Mouse (Mus musculus): ENCODE results near the gene Lrp10. TPM values are rescaled to one million over a fixed set of nuclear protein-coding genes. Genes with fewer than 3 reads are reported as not detected.

Gene Lrp10
- total and polyA plus RNA-seq, 2 experiments from 2014 or later: 36.0 to 57.7 TPM

GRCm38 (mm10) chr14:54499330-54499729, 35.4 kb downstream of the Lrp10 start:
- H3K9ac ChIP-seq (replicated peaks; ENCODE audit: low read length): no peak overlapping the region
- no peaks in the 10 kb centered on the region for H3K36me3 ChIP-seq (ENCODE audit: insufficient read depth, low read length)
- 67% methylated on average over 2 of the region's 2 CpGs for WGBS
- H3K4me1 ChIP-seq (ENCODE audit: insufficient read depth, low read length): no peaks in the 10 kb centered on the region
- no peaks in the 10 kb centered on the region; the same call in 1 of the 2 replicates for H3K9me3 ChIP-seq (ENCODE audit: low read length)
- no peaks in the 10 kb centered on the region for H3K27me3 ChIP-seq (ENCODE audit: insufficient read depth, low read length)
- H3K4me3 ChIP-seq (ENCODE audit: low read length): no peak overlapping the region
- ATAC-seq (no peak), DNase-seq (ENCODE audit: low spot score) (no peak)
- TF ChIP-seq CTCF (IDR thresholded peaks at IDR 0.05; ENCODE audit: low read depth): no peak
- no peak overlapping the region for H3K27ac ChIP-seq
- no peak overlapping the region for H3K4me2 ChIP-seq (ENCODE audit: low read depth, low read length)

- WGBS: 78% methylated on average over 2 of the region's 2 CpGs
- Histone ChIP-seq H3K9ac (replicated peaks; ENCODE audit: low read length) (no peak overlapping the region), H3K4me1 (ENCODE audit: insufficient read depth, low read length) (no peaks in the 10 kb centered on the region), H3K27me3 (ENCODE audit: insufficient read depth, low read length) (no peaks in the 10 kb centered on the region), H3K4me3 (ENCODE audit: low read length) (no peak overlapping the region), H3K9me3 (ENCODE audit: low read length) (no peaks in the 10 kb centered on the region; the same call in 1 of the 2 replicates), H3K27ac (no peak overlapping the region), H3K4me2 (ENCODE audit: low read depth, low read length) (no peak overlapping the region), H3K36me3 (ENCODE audit: insufficient read depth, low read length) (no peaks in the 10 kb centered on the region)
- ATAC-seq (no peak), DNase-seq (ENCODE audit: low spot score) (no peak)
- TF ChIP-seq CTCF (IDR thresholded peaks at IDR 0.05; ENCODE audit: low read depth): no peak
These were observed 37.4 kb downstream of the Lrp10 start for GRCm38 (mm10) chr14:54501365-54501764.

GRCm38 (mm10) chr14:54503092-54503491, 39.2 kb downstream of the Lrp10 start:
- H3K4me1 ChIP-seq (ENCODE audit: insufficient read depth, low read length): no peaks in the 10 kb centered on the region
- no peak overlapping the region for H3K4me2 ChIP-seq (ENCODE audit: low read depth, low read length)
- no peaks in the 10 kb centered on the region for H3K27me3 ChIP-seq (ENCODE audit: insufficient read depth, low read length)
- no peak for DNase-seq (ENCODE audit: low spot score)
- H3K27ac ChIP-seq: no peak overlapping the region
- TF ChIP-seq CTCF (IDR thresholded peaks at IDR 0.05; ENCODE audit: low read depth): no peak
- no peak overlapping the region for H3K4me3 ChIP-seq (ENCODE audit: low read length)
- no peak overlapping the region for H3K9ac ChIP-seq (replicated peaks; ENCODE audit: low read length)
- H3K9me3 ChIP-seq (ENCODE audit: low read length): no peaks in the 10 kb centered on the region; the same call in 1 of the 2 replicates
- WGBS: 76% methylated on average over 2 of the region's 2 CpGs
- peaks cover 15% of the 10 kb centered on the region; the same call in 1 of the 2 replicates for H3K36me3 ChIP-seq (ENCODE audit: insufficient read depth, low read length)
- ATAC-seq: no peak

- ATAC-seq: no peak
- H3K36me3 ChIP-seq (ENCODE audit: insufficient read depth, low read length): peaks cover 76% of the 10 kb centered on the region
- H3K27me3 ChIP-seq (ENCODE audit: insufficient read depth, low read length): no peaks in the 10 kb centered on the region
- no peak overlapping the region for H3K4me2 ChIP-seq (ENCODE audit: low read depth, low read length)
- DNase-seq (ENCODE audit: low spot score): no peak
- H3K27ac ChIP-seq: no peak overlapping the region
- WGBS: 89% methylated on average over 9 of the region's 9 CpGs
- H3K9me3 ChIP-seq (ENCODE audit: low read length): no peaks in the 10 kb centered on the region
- no peak overlapping the region for H3K4me3 ChIP-seq (ENCODE audit: low read length)
- TF ChIP-seq CTCF (IDR thresholded peaks at IDR 0.05; ENCODE audit: low read depth): no peak
- H3K9ac ChIP-seq (replicated peaks; ENCODE audit: low read length): no peak overlapping the region
- no peaks in the 10 kb centered on the region for H3K4me1 ChIP-seq (ENCODE audit: insufficient read depth, low read length)
These were observed 45.8 kb downstream of the Lrp10 start for GRCm38 (mm10) chr14:54509774-54510173.

GRCm38 (mm10) chr14:54516710-54517310, 52.9 kb downstream of the Lrp10 start:
- Histone ChIP-seq H3K4me1 (ENCODE audit: insufficient read depth, low read length) (peaks cover 9% of the 10 kb centered on the region; the same call in 1 of the 2 replicates), H3K9ac (replicated peaks; ENCODE audit: low read length) (peak overlapping the region; percentile 66), H3K36me3 (ENCODE audit: insufficient read depth, low read length) (peaks cover 25% of the 10 kb centered on the region), H3K27me3 (ENCODE audit: insufficient read depth, low read length) (no peaks in the 10 kb centered on the region), H3K9me3 (ENCODE audit: low read length) (no peaks in the 10 kb centered on the region), H3K4me2 (ENCODE audit: low read depth, low read length) (peak overlapping the region; percentile 75), H3K27ac (peak overlapping the region; percentile 81), H3K4me3 (ENCODE audit: low read length) (peak overlapping the region; percentile 68)
- WGBS: 5% methylated on average over 17 of the region's 17 CpGs
- peak; percentile 24 for TF ChIP-seq CTCF (IDR thresholded peaks at IDR 0.05; ENCODE audit: low read depth)
- DNase-seq (ENCODE audit: low spot score) (no peak), ATAC-seq (no peak; the same call in 1 of the 2 replicates)

Other genes with a start within 250 kb of the Lrp10 start
- gene Dad1, start 210.0 kb upstream of the Lrp10 start, total RNA-seq (2014; rRNA removed): 189 and 321 TPM in 2 replicates
- 406 and 407 TPM in 2 replicates for gene Dad1, start 210.0 kb upstream of the Lrp10 start, polyA plus RNA-seq (2015; fragmentation: Nextera tagmentation; extraction: Ambion mirVana)
- 105 and 126 TPM in 2 replicates for gene Abhd4, start 209.9 kb upstream of the Lrp10 start, total RNA-seq (2014; rRNA removed)
- gene Abhd4, start 209.9 kb upstream of the Lrp10 start, polyA plus RNA-seq (2015; fragmentation: Nextera tagmentation; extraction: Ambion mirVana): 76.9 and 82.7 TPM in 2 replicates
- not detected in 2 replicates for gene Olfr49, start 179.2 kb upstream of the Lrp10 start, total RNA-seq (2014; rRNA removed)
- gene Olfr49, start 179.2 kb upstream of the Lrp10 start, polyA plus RNA-seq (2015; fragmentation: Nextera tagmentation; extraction: Ambion mirVana): 0.05 TPM in 1 of 2 replicates, not detected in the other
- 83.6 and 85.6 TPM in 2 replicates for gene Oxa1l, start 103.3 kb upstream of the Lrp10 start, total RNA-seq (2014; rRNA removed)
- gene Oxa1l, start 103.3 kb upstream of the Lrp10 start, polyA plus RNA-seq (2015; fragmentation: Nextera tagmentation; extraction: Ambion mirVana): 66.7 and 74.8 TPM in 2 replicates
- gene Slc7a7, start 46.4 kb upstream of the Lrp10 start, total RNA-seq (2014; rRNA removed): 3.7 and 4.5 TPM in 2 replicates
- 3.6 TPM in 2 replicates for gene Slc7a7, start 46.4 kb upstream of the Lrp10 start, polyA plus RNA-seq (2015; fragmentation: Nextera tagmentation; extraction: Ambion mirVana)
- 113 and 129 TPM in 2 replicates for gene Mrpl52, start 37.2 kb upstream of the Lrp10 start, total RNA-seq (2014; rRNA removed)
- 266 and 297 TPM in 2 replicates for gene Mrpl52, start 37.2 kb upstream of the Lrp10 start, polyA plus RNA-seq (2015; fragmentation: Nextera tagmentation; extraction: Ambion mirVana)
- 50.1 and 53.3 TPM in 2 replicates for gene Mmp14, start 32.5 kb upstream of the Lrp10 start, total RNA-seq (2014; rRNA removed)
- 44.5 and 47.2 TPM in 2 replicates for gene Mmp14, start 32.5 kb upstream of the Lrp10 start, polyA plus RNA-seq (2015; fragmentation: Nextera tagmentation; extraction: Ambion mirVana)
- 28.1 and 32.8 TPM in 2 replicates for gene Rem2, start 12.0 kb downstream of the Lrp10 start, total RNA-seq (2014; rRNA removed)
- gene Rem2, start 12.0 kb downstream of the Lrp10 start, polyA plus RNA-seq (2015; fragmentation: Nextera tagmentation; extraction: Ambion mirVana): 25.2 and 25.3 TPM in 2 replicates
- gene Prmt5, start 53.4 kb downstream of the Lrp10 start, total RNA-seq (2014; rRNA removed): 62.4 and 63.7 TPM in 2 replicates
- 76.1 and 76.2 TPM in 2 replicates for gene Prmt5, start 53.4 kb downstream of the Lrp10 start, polyA plus RNA-seq (2015; fragmentation: Nextera tagmentation; extraction: Ambion mirVana)
- 19.1 and 28.9 TPM in 2 replicates for gene Haus4, start 90.5 kb downstream of the Lrp10 start, total RNA-seq (2014; rRNA removed)
- gene Haus4, start 90.5 kb downstream of the Lrp10 start, polyA plus RNA-seq (2015; fragmentation: Nextera tagmentation; extraction: Ambion mirVana): 21.2 and 23.8 TPM in 2 replicates
- 9.8 and 11.2 TPM in 2 replicates for gene Ajuba, start 113.4 kb downstream of the Lrp10 start, total RNA-seq (2014; rRNA removed)
- gene Ajuba, start 113.4 kb downstream of the Lrp10 start, polyA plus RNA-seq (2015; fragmentation: Nextera tagmentation; extraction: Ambion mirVana): 5.7 and 6.1 TPM in 2 replicates
- 4.8 and 6.8 TPM in 2 replicates for gene 4931414P19Rik, start 141.9 kb downstream of the Lrp10 start, total RNA-seq (2014; rRNA removed)
- 2.5 and 3.9 TPM in 2 replicates for gene 4931414P19Rik, start 141.9 kb downstream of the Lrp10 start, polyA plus RNA-seq (2015; fragmentation: Nextera tagmentation; extraction: Ambion mirVana)
- gene Psmb5, start 153.9 kb downstream of the Lrp10 start, total RNA-seq (2014; rRNA removed): 181 and 204 TPM in 2 replicates
- gene Psmb5, start 153.9 kb downstream of the Lrp10 start, polyA plus RNA-seq (2015; fragmentation: Nextera tagmentation; extraction: Ambion mirVana): 411 and 417 TPM in 2 replicates
- gene Psmb11, start 157.3 kb downstream of the Lrp10 start, total RNA-seq (2014; rRNA removed): 0.05 TPM in 1 of 2 replicates, not detected in the other
- gene Psmb11, start 157.3 kb downstream of the Lrp10 start, polyA plus RNA-seq (2015; fragmentation: Nextera tagmentation; extraction: Ambion mirVana): 0.16 and 0.21 TPM in 2 replicates
- gene Gm17606, start 176.8 kb downstream of the Lrp10 start, total RNA-seq (2014; rRNA removed): not detected in 2 replicates
- gene Gm17606, start 176.8 kb downstream of the Lrp10 start, polyA plus RNA-seq (2015; fragmentation: Nextera tagmentation; extraction: Ambion mirVana): not detected in 2 replicates
- gene Cdh24, start 177.2 kb downstream of the Lrp10 start, total RNA-seq (2014; rRNA removed): 42.7 and 49.2 TPM in 2 replicates
- 7.2 and 7.6 TPM in 2 replicates for gene Cdh24, start 177.2 kb downstream of the Lrp10 start, polyA plus RNA-seq (2015; fragmentation: Nextera tagmentation; extraction: Ambion mirVana)
- gene 1700123O20Rik, start 222.1 kb downstream of the Lrp10 start, total RNA-seq (2014; rRNA removed): 29.6 and 37.9 TPM in 2 replicates
- 64.1 and 67.7 TPM in 2 replicates for gene 1700123O20Rik, start 222.1 kb downstream of the Lrp10 start, polyA plus RNA-seq (2015; fragmentation: Nextera tagmentation; extraction: Ambion mirVana)
- gene Acin1, start 222.8 kb downstream of the Lrp10 start, total RNA-seq (2014; rRNA removed): 101 and 118 TPM in 2 replicates
- gene Acin1, start 222.8 kb downstream of the Lrp10 start, polyA plus RNA-seq (2015; fragmentation: Nextera tagmentation; extraction: Ambion mirVana): 102 and 106 TPM in 2 replicates
- gene Gm29776, start 234.7 kb downstream of the Lrp10 start, total RNA-seq (2014; rRNA removed): 0.31 and 0.61 TPM in 2 replicates
- 0.26 and 0.28 TPM in 2 replicates for gene Gm29776, start 234.7 kb downstream of the Lrp10 start, polyA plus RNA-seq (2015; fragmentation: Nextera tagmentation; extraction: Ambion mirVana)
- gene Cebpe, start 248.0 kb downstream of the Lrp10 start, total RNA-seq (2014; rRNA removed): not detected in 2 replicates
- not detected in 2 replicates for gene Cebpe, start 248.0 kb downstream of the Lrp10 start, polyA plus RNA-seq (2015; fragmentation: Nextera tagmentation; extraction: Ambion mirVana)